Mouse (Mus musculus): Measurements from ENCODE around the gene Csf3.

DNA sequence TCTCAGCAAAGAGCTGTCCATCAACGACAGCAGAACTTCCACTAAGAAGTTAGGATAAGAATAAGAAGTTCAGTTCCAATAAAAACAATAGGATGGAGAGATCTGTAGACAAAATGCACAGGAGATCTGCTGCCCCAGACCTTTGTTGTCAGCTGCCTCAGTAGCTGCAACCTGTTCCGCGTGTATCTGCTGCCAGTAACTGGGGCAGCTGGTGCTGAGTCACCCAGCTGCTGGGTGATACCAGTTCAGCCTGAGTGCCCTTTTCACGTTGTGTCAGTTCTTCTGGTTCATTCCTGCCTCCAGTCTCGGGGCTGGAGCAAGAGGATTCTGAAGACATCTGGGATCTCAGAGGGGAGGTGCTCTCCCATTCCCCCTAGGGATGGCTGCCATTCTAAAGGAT lies 29.2 kb upstream of the Csf3 start:
- TF ChIP-seq CTCF (IDR thresholded peaks at IDR 0.05; ENCODE audit: low read depth, low read length) = no peak
- no peak for TF ChIP-seq POLR2A (IDR thresholded peaks at IDR 0.05; ENCODE audit: borderline replicate concordance, low read depth, low read length)
